Mouse (Mus musculus) E14TG2a.4 (cell line): ENCODE data around the gene Lysmd3.
A peak's percentile ranks its signal among the peaks of the same experiment; 100 is the strongest.
"Not testable (repeated sequence)": the region's sequence is repeated elsewhere in the genome, so short reads cannot be mapped to it uniquely, and the experiment has no call there.

Experiments used
- H3K27me3 ChIP-seq: 2 replicates; pipeline ENCODE4 v1.6.1; 2014; ENCODE audit warnings: low read length, control low read depth; ENCODE audit not compliant: insufficient read depth
- H3K36me3 ChIP-seq: 2 replicates; pipeline ENCODE4 v1.6.1; 2014; ENCODE audit warnings: low read length, control low read depth; ENCODE audit not compliant: insufficient read depth
- H3K4me1 ChIP-seq: replicated peaks from 2 replicates; pipeline ENCODE4 v1.6.1; 2014; ENCODE audit warnings: low read depth, low read length, control low read depth
- H3K4me3 ChIP-seq: replicated peaks from 2 replicates; pipeline ENCODE4 v1.5.1; 2014; ENCODE audit warnings: mild to moderate bottlenecking, low read length
- H3K9me3 ChIP-seq: 2 replicates; pipeline ENCODE4 v1.6.1; 2014; ENCODE audit warnings: low read length, control low read depth
- CTCF ChIP-seq: conservative IDR thresholded peaks from 2 replicates; pipeline ENCODE4 v1.5.1; 2014; ENCODE audit warnings: low read length
- NANOG ChIP-seq: IDR thresholded peaks from 2 replicates; pipeline ENCODE4 v1.6.1; 2014; ENCODE audit warnings: borderline replicate concordance, low read length, mixed read lengths
- POU5F1 ChIP-seq: IDR thresholded peaks from 2 replicates; pipeline ENCODE4 v1.6.1; 2014; ENCODE audit warnings: low read length, borderline replicate concordance

Lysmd3 gene

GRCm38 (mm10) chr13:81640881-81641280, 16.6 kb upstream of the Lysmd3 start:
- Histone ChIP-seq H3K36me3 (peaks cover 19% of the 10 kb centered on the region; the same call in 1 of the 2 replicates), H3K4me3 (no peak overlapping the region), H3K27me3 (no peaks in the 10 kb centered on the region), H3K9me3 (no peaks in the 10 kb centered on the region), H3K4me1 (peaks cover 49% of the 10 kb centered on the region)
- no peak for TF ChIP-seq CTCF
- TF ChIP-seq POU5F1 = no peak
- TF ChIP-seq NANOG = no peak

GRCm38 (mm10) chr13:81641289-81642045, 16.0 kb upstream of the Lysmd3 start:
- no peaks in the 10 kb centered on the region for H3K9me3 ChIP-seq
- TF ChIP-seq CTCF (peak; percentile 89), POU5F1 (no peak), NANOG (no peak)
- peaks cover 49% of the 10 kb centered on the region for H3K4me1 ChIP-seq

GRCm38 (mm10) chr13:81642491-81643149, 14.8 kb upstream of the Lysmd3 start:
- Histone ChIP-seq H3K4me3 (no peak overlapping the region), H3K27me3 (no peaks in the 10 kb centered on the region), H3K9me3 (no peaks in the 10 kb centered on the region), H3K4me1 (peaks cover 48% of the 10 kb centered on the region), H3K36me3 (peaks cover 4% of the 10 kb centered on the region; the same call in 1 of the 2 replicates)
- TF ChIP-seq NANOG = no peak
- no peak for TF ChIP-seq POU5F1
- TF ChIP-seq CTCF = no peak

More at GRCm38 (mm10) chr13:81641289-81642045, 16.0 kb upstream of the Lysmd3 start:
- Histone ChIP-seq H3K36me3 (peaks cover 15% of the 10 kb centered on the region; the same call in 1 of the 2 replicates), H3K4me3 (no peak overlapping the region), H3K27me3 (no peaks in the 10 kb centered on the region)

GRCm38 (mm10) chr13:81644047-81644565, 13.4 kb upstream of the Lysmd3 start:
- Histone ChIP-seq H3K4me1 (peaks cover 43% of the 10 kb centered on the region), H3K36me3 (no peaks in the 10 kb centered on the region), H3K27me3 (no peaks in the 10 kb centered on the region), H3K4me3 (peak overlapping the region; percentile 80), H3K9me3 (no peaks in the 10 kb centered on the region)
- TF ChIP-seq CTCF (peak; percentile 17; the same call in 1 of the 2 replicates), NANOG (no peak)

GRCm38 (mm10) chr13:81646348-81646747, 11.1 kb upstream of the Lysmd3 start:
- Histone ChIP-seq H3K36me3 (no peaks in the 10 kb centered on the region), H3K4me1 (peaks cover 27% of the 10 kb centered on the region), H3K9me3 (no peaks in the 10 kb centered on the region), H3K4me3 (no peak overlapping the region), H3K27me3 (no peaks in the 10 kb centered on the region)
- no peak for TF ChIP-seq CTCF
- no peak for TF ChIP-seq POU5F1
- TF ChIP-seq NANOG = no peak

- not testable (repeated sequence) for H3K9me3 ChIP-seq, H3K4me1 ChIP-seq, H3K27me3 ChIP-seq, H3K36me3 ChIP-seq, H3K4me3 ChIP-seq
Observed at GRCm38 (mm10) chr13:81650382-81650781, 7.1 kb upstream of the Lysmd3 start.

GRCm38 (mm10) chr13:81656091-81656850, 1.2 kb upstream of the Lysmd3 start:
- Histone ChIP-seq H3K27me3 (no peaks in the 10 kb centered on the region), H3K4me1 (peaks cover 35% of the 10 kb centered on the region), H3K36me3 (0 out of 2 replicates have a peak, but pooled peaks cover 7% of the 10 kb centered on the region), H3K4me3 (peak overlapping the region; percentile 89), H3K9me3 (peaks cover 5% of the 10 kb centered on the region; the same call in 1 of the 2 replicates)
- TF ChIP-seq POU5F1 (no peak), CTCF (no peak), NANOG (no peak)

GRCm38 (mm10) chr13:81657008-81657350, 484 bp upstream of the Lysmd3 start:
- Histone ChIP-seq H3K9me3 (peaks cover 5% of the 10 kb centered on the region; the same call in 1 of the 2 replicates), H3K27me3 (no peaks in the 10 kb centered on the region), H3K4me1 (peaks cover 35% of the 10 kb centered on the region), H3K36me3 (peaks cover 12% of the 10 kb centered on the region; the same call in 1 of the 2 replicates), H3K4me3 (peak overlapping the region; percentile 89)
- TF ChIP-seq NANOG (no peak), CTCF (no peak), POU5F1 (no peak)
